Mouse (Mus musculus): Measurements from ENCODE around the gene Apol9a. TPM values are rescaled to one million over a fixed set of nuclear protein-coding genes. Genes with fewer than 3 reads are reported as not detected.
"Not testable (repeated sequence)": the region's sequence is repeated elsewhere in the genome, so short reads cannot be mapped to it uniquely, and the experiment has no call there.

Gene Apol9a
- not detected in 2 replicates for polyA plus RNA-seq (2014; fragmentation: Nextera tagmentation; extraction: Ambion mirVana)

GRCm38 (mm10) chr15:77411035-77411434, at the start of gene Apol9a:
Apol9a (minus strand) TSS chr15:77411135.
- not testable (repeated sequence) for DNase-seq (ENCODE audit: low spot score); H3K9ac ChIP-seq (ENCODE audit: low read length); H3K4me3 ChIP-seq (ENCODE audit: low read depth, low read length); ATAC-seq (replicated peaks; ENCODE audit: low FRiP score); H3K9me3 ChIP-seq (ENCODE audit: control insufficient read depth, low read length); H3K4me2 ChIP-seq (ENCODE audit: low read depth, low read length, severe bottlenecking); H3K27ac ChIP-seq (ENCODE audit: low read depth, low read length); H3K36me3 ChIP-seq (ENCODE audit: control insufficient read depth, insufficient read depth, low read length); H3K27me3 ChIP-seq (ENCODE audit: control insufficient read depth, insufficient read depth, low read length); H3K4me1 ChIP-seq (replicated peaks; ENCODE audit: control insufficient read depth, insufficient read depth, low read length)
- no CpG with 5 or more reads among the region's 4 CpGs for WGBS

GRCm38 (mm10) chr15:77449927-77450326, 39.0 kb upstream of the Apol9a start:
- not testable (repeated sequence) for DNase-seq (ENCODE audit: low spot score); H3K9ac ChIP-seq (ENCODE audit: low read length); H3K27me3 ChIP-seq (ENCODE audit: control insufficient read depth, insufficient read depth, low read length); H3K4me1 ChIP-seq (replicated peaks; ENCODE audit: control insufficient read depth, insufficient read depth, low read length); H3K4me3 ChIP-seq (ENCODE audit: low read depth, low read length); ATAC-seq (replicated peaks; ENCODE audit: low FRiP score); H3K4me2 ChIP-seq (ENCODE audit: low read depth, low read length, severe bottlenecking); H3K9me3 ChIP-seq (ENCODE audit: control insufficient read depth, low read length); H3K27ac ChIP-seq (ENCODE audit: low read depth, low read length); H3K36me3 ChIP-seq (ENCODE audit: control insufficient read depth, insufficient read depth, low read length)
- WGBS: 52% methylated on average over 10 of the region's 10 CpGs

- H3K4me1 ChIP-seq (replicated peaks; ENCODE audit: control insufficient read depth, insufficient read depth, low read length); H3K27ac ChIP-seq (ENCODE audit: low read depth, low read length); DNase-seq (ENCODE audit: low spot score); ATAC-seq (replicated peaks; ENCODE audit: low FRiP score); H3K4me3 ChIP-seq (ENCODE audit: low read depth, low read length); H3K4me2 ChIP-seq (ENCODE audit: low read depth, low read length, severe bottlenecking); H3K36me3 ChIP-seq (ENCODE audit: control insufficient read depth, insufficient read depth, low read length); H3K27me3 ChIP-seq (ENCODE audit: control insufficient read depth, insufficient read depth, low read length); H3K9me3 ChIP-seq (ENCODE audit: control insufficient read depth, low read length); H3K9ac ChIP-seq (ENCODE audit: low read length): not testable (repeated sequence)
- 84% methylated on average over 2 of the region's 2 CpGs for WGBS
These were observed 36.5 kb upstream of the Apol9a start, which contains the start of gene Apol7b for GRCm38 (mm10) chr15:77447392-77447791. Apol7b (minus strand) TSS chr15:77447492.

- not testable (repeated sequence) for H3K4me1 ChIP-seq (replicated peaks; ENCODE audit: control insufficient read depth, insufficient read depth, low read length); H3K36me3 ChIP-seq (ENCODE audit: control insufficient read depth, insufficient read depth, low read length); ATAC-seq (replicated peaks; ENCODE audit: low FRiP score); H3K27ac ChIP-seq (ENCODE audit: low read depth, low read length); H3K9me3 ChIP-seq (ENCODE audit: control insufficient read depth, low read length); DNase-seq (ENCODE audit: low spot score); H3K4me2 ChIP-seq (ENCODE audit: low read depth, low read length, severe bottlenecking); H3K9ac ChIP-seq (ENCODE audit: low read length); H3K4me3 ChIP-seq (ENCODE audit: low read depth, low read length); H3K27me3 ChIP-seq (ENCODE audit: control insufficient read depth, insufficient read depth, low read length)
- 71% methylated on average over 1 of the region's 1 CpGs for WGBS
These were observed 34.7 kb upstream of the Apol9a start for GRCm38 (mm10) chr15:77445668-77446067.

- not testable (repeated sequence) for H3K4me3 ChIP-seq (ENCODE audit: low read depth, low read length); H3K4me1 ChIP-seq (replicated peaks; ENCODE audit: control insufficient read depth, insufficient read depth, low read length); H3K9me3 ChIP-seq (ENCODE audit: control insufficient read depth, low read length); ATAC-seq (replicated peaks; ENCODE audit: low FRiP score); DNase-seq (ENCODE audit: low spot score); H3K9ac ChIP-seq (ENCODE audit: low read length); H3K4me2 ChIP-seq (ENCODE audit: low read depth, low read length, severe bottlenecking); H3K27ac ChIP-seq (ENCODE audit: low read depth, low read length); H3K27me3 ChIP-seq (ENCODE audit: control insufficient read depth, insufficient read depth, low read length); H3K36me3 ChIP-seq (ENCODE audit: control insufficient read depth, insufficient read depth, low read length)
- 88% methylated on average over 7 of the region's 8 CpGs for WGBS
These were observed 33.8 kb upstream of the Apol9a start for GRCm38 (mm10) chr15:77444746-77445145.

- not testable (repeated sequence) for H3K27me3 ChIP-seq (ENCODE audit: control insufficient read depth, insufficient read depth, low read length); ATAC-seq (replicated peaks; ENCODE audit: low FRiP score); DNase-seq (ENCODE audit: low spot score); H3K4me1 ChIP-seq (replicated peaks; ENCODE audit: control insufficient read depth, insufficient read depth, low read length); H3K4me2 ChIP-seq (ENCODE audit: low read depth, low read length, severe bottlenecking); H3K9ac ChIP-seq (ENCODE audit: low read length); H3K9me3 ChIP-seq (ENCODE audit: control insufficient read depth, low read length); H3K4me3 ChIP-seq (ENCODE audit: low read depth, low read length); H3K36me3 ChIP-seq (ENCODE audit: control insufficient read depth, insufficient read depth, low read length); H3K27ac ChIP-seq (ENCODE audit: low read depth, low read length)
- WGBS: 72% methylated on average over 8 of the region's 10 CpGs
These were observed 17.9 kb upstream of the Apol9a start for GRCm38 (mm10) chr15:77428690-77429448.

GRCm38 (mm10) chr15:77422925-77423324, 12.0 kb upstream of the Apol9a start:
- not testable (repeated sequence) for H3K36me3 ChIP-seq (ENCODE audit: control insufficient read depth, insufficient read depth, low read length); H3K4me3 ChIP-seq (ENCODE audit: low read depth, low read length); H3K27ac ChIP-seq (ENCODE audit: low read depth, low read length); H3K4me2 ChIP-seq (ENCODE audit: low read depth, low read length, severe bottlenecking); H3K9ac ChIP-seq (ENCODE audit: low read length); H3K27me3 ChIP-seq (ENCODE audit: control insufficient read depth, insufficient read depth, low read length); DNase-seq (ENCODE audit: low spot score); H3K4me1 ChIP-seq (replicated peaks; ENCODE audit: control insufficient read depth, insufficient read depth, low read length); ATAC-seq (replicated peaks; ENCODE audit: low FRiP score); H3K9me3 ChIP-seq (ENCODE audit: control insufficient read depth, low read length)
- 88% methylated on average over 3 of the region's 7 CpGs for WGBS

- not testable (repeated sequence) for DNase-seq (ENCODE audit: low spot score); H3K27me3 ChIP-seq (ENCODE audit: control insufficient read depth, insufficient read depth, low read length); H3K4me2 ChIP-seq (ENCODE audit: low read depth, low read length, severe bottlenecking); ATAC-seq (replicated peaks; ENCODE audit: low FRiP score); H3K36me3 ChIP-seq (ENCODE audit: control insufficient read depth, insufficient read depth, low read length); H3K9ac ChIP-seq (ENCODE audit: low read length); H3K9me3 ChIP-seq (ENCODE audit: control insufficient read depth, low read length); H3K4me1 ChIP-seq (replicated peaks; ENCODE audit: control insufficient read depth, insufficient read depth, low read length); H3K4me3 ChIP-seq (ENCODE audit: low read depth, low read length); H3K27ac ChIP-seq (ENCODE audit: low read depth, low read length)
- no CpG with 5 or more reads among the region's 3 CpGs for whole genome bisulfite sequencing
These were observed 8.7 kb upstream of the Apol9a start for GRCm38 (mm10) chr15:77419657-77420056.

Data from forebrain, embryonic 11.5 days (tissue).